9 mouse cellular contexts compared by ENCODE assay signal in the genomic region with DNA sequence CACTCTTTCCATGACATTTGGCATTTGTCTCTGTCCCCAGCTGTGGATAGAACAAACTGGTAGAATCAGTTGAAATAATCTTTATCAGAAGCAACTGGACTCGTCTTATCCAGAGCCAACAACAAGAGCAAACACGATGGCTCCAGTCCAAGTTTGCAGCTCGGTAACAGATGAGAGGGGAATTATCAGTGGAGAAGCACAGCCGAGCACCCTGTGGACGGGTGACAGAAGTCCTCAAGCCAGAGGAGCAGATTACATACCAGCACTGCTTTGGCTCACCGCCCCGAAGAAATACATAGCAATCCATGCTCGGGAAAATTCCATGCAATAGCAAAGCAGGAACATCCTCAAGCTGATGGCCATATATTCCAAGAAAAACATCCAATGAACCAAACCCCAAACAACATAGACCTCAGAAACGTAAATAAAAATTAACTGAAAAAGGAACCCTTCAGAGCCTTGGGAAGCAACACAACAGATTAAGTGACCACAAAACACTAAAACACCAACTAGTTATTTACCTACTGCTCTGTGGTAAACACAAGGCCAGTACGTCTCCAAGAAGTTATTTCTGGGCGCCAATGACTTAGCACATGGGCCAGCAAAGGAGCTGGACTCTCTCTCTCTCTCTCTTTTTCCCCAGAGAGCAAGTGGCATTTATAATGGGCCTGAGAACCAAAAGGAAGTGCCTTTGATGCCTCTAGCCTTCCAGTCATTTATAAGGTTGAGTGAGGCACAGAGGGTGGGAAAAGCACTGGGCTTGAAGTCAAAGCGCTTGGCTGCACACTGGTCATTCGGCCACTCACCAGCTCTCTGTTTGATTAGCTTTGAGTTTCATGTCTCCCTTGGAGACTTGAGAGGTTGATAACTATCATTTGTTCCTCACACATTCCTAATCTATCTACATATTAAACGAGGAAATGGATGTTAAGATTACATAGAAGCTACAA.
DNase-seq lines count a peak whose midpoint lies in the region.
"Had no signal": no experiment of that assay in that cellular context is flagged by ENCODE, and none has a peak within 500 bp of the region (broad histone marks: within the 10 kb centered on the region; RNA-seq: fewer than 3 reads in every experiment).

No protein-coding gene starts in this region.

- H3K27me3 ChIP-seq in hindbrain, embryonic 10.5 days (ENCODE audit: insufficient read depth, poor library complexity, severe bottlenecking): no peaks in the 10 kb centered on the region
- H3K27me3 ChIP-seq: liver, embryonic 13.5 days had no signal

- 88% methylated on average over 14 of the region's 14 CpGs for WGBS in hindbrain, embryonic 10.5 days

- H3K9me3 ChIP-seq in hindbrain, embryonic 10.5 days: no peaks in the 10 kb centered on the region
- H3K9me3 ChIP-seq: liver, embryonic 13.5 days had no signal

- DNase-seq in gastrocnemius, adult 18-20 months (ENCODE audit: low spot score): peak; percentile 19
- DNase-seq in gastrocnemius, postnatal 25 days: no peak
- DNase-seq in urinary bladder, postnatal 36 days (ENCODE audit: low spot score in 2 of 2): peak; percentile 7 to 28
- no peak for DNase-seq in urinary bladder, adult 18-20 months (ENCODE audit: low spot score in 2 of 2)
- DNase-seq in kidney, postnatal 14 days: peak; percentile 72
- no peak for DNase-seq in T-cell, adult 2 months (ENCODE audit: low spot score)
- DNase-seq in hindbrain, embryonic 10.5 days (ENCODE audit: low spot score): no peak
- no peak for DNase-seq in right cerebral cortex, adult 2 months (ENCODE audit: low spot score in 2 of 2)
- DNase-seq: liver, embryonic 13.5 days had no signal

- H3K27ac ChIP-seq in hindbrain, embryonic 10.5 days: no peak overlapping the region
- H3K27ac ChIP-seq: liver, embryonic 13.5 days had no signal

- H3K4me1 ChIP-seq in hindbrain, embryonic 10.5 days (replicated peaks): no peaks in the 10 kb centered on the region
- H3K4me1 ChIP-seq: liver, embryonic 13.5 days had no signal

- H3K4me3 ChIP-seq in hindbrain, embryonic 10.5 days: no peak overlapping the region
- H3K4me3 ChIP-seq: liver, embryonic 13.5 days had no signal

- H3K36me3 ChIP-seq in hindbrain, embryonic 10.5 days: no peaks in the 10 kb centered on the region
- H3K36me3 ChIP-seq: liver, embryonic 13.5 days had no signal

Comparison
In these comparisons a context has a peak if more than half of its experiments do, and no peak if none do; other contexts are left out.
1. DNase-seq: peak in gastrocnemius, adult 18-20 months (single experiment), urinary bladder, postnatal 36 days (2 of 2) and kidney, postnatal 14 days (single experiment); none in gastrocnemius, postnatal 25 days (single experiment), urinary bladder, adult 18-20 months (0 of 2), T-cell, adult 2 months (single experiment), hindbrain, embryonic 10.5 days (single experiment) and right cerebral cortex, adult 2 months (0 of 2).